Mouse (Mus musculus) large intestine, adult 2 months (tissue): Measurements from ENCODE around the gene Zbed4. TPM values are rescaled to one million over a fixed set of nuclear protein-coding genes. Genes with fewer than 3 reads are reported as not detected.
"Not testable (repeated sequence)": the region's sequence is repeated elsewhere in the genome, so short reads cannot be mapped to it uniquely, and the experiment has no call there.

Experiments used
- DNase-seq: peaks from one replicate; pipeline ENCODE4 v3.0.0-alpha.2; 2012; ENCODE audit warnings: low read depth, low spot score
- WGBS: fragments of 180-500 bp; shearing (Covaris S2); methylation state at CpG from one replicate; pipeline ENCODE4 v1.1.7; 2018; 5-methylcytosine and 5-hydroxymethylcytosine counted together
- polyA plus RNA-seq: library from polyadenylated mRNA; depleted of rRNA; stranded (reverse); fragments of >200 nt; gene quantifications from 2 replicates; pipeline ENCODE4 v1.2.3, GENCODE M21; 2012; rRNA removed

The Zbed4 gene
- polyA plus RNA-seq: 6.4 and 8.3 TPM in 2 replicates

- DNase-seq: no peak
- under 1% methylated on average over 107 of the region's 119 CpGs for WGBS
Measured at GRCm38 (mm10) chr15:88751564-88752402, at the start of gene Zbed4. Gene Zbed4 (plus strand): TSS chr15:88751660.

GRCm38 (mm10) chr15:88702501-88702900, 49.0 kb upstream of the Zbed4 start:
- 66% methylated on average over 3 of the region's 3 CpGs for WGBS
- no peak for DNase-seq

GRCm38 (mm10) chr15:88704284-88704683, 47.2 kb upstream of the Zbed4 start:
- no peak for DNase-seq
- WGBS: 41% methylated on average over 1 of the region's 1 CpGs

DNA sequence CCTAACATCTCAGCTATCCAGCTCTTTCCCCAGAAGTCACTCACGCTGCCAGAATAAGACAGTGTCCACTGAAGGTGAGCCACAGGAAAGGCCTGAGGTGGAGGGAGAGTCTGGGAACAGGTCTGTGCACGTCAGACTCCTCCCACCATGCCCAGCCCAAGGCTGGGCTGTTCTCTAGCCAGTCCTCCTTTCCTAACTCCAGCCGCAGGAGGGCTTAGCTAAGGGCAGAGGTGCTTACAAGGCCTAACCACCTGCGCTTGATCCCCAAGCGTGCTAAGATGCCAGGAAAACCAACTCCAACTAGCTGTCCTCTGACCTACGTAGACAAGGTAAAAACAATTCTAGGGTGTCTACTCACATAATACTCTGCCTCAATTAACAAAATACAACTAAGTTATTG, 45.1 kb upstream of the Zbed4 start:
- WGBS: 80% methylated on average over 6 of the region's 6 CpGs
- DNase-seq: no peak

DNA sequence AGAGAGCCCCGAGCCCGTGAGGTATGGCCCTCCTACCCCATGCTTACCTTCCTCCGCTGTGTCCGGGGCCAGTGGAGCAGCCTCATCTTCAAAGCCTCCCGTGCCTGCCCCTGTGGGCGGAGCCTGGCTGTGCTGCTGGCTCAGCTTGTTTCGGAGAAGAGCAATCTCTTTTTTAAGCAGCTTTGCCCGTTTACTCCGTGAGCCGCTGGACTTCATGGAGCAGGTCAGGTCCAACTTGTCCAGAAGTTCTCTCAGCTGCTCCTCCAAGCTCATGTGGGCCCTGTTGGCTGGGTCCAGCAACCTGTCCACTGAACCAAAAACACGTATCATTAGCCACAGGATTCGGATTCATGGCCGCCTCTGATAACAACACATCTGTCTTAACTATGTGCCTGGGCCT, 44.5 kb upstream of the Zbed4 start:
- not testable (repeated sequence) for DNase-seq
- WGBS: 80% methylated on average over 13 of the region's 13 CpGs

DNA sequence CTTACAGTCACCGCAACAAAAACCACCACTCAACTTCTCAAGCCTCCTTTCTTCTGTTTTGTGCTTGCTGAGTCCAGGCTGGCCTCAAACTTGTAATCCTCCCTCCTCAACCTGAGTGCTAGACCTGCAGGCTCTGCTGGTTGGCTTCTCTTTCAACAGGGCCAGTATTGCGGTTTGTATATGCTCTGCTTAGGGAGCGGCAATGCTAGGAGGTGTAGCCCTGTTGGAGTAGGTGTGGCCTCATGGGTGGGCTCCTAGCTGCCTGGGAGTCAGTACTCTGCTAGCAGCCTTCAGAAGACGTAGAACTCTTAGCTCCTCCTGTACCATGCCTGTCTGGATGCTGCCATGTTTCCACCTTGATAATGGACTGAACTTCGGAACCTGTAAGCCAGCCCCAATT, 43.3 kb upstream of the Zbed4 start:
- DNase-seq: no peak

DNA sequence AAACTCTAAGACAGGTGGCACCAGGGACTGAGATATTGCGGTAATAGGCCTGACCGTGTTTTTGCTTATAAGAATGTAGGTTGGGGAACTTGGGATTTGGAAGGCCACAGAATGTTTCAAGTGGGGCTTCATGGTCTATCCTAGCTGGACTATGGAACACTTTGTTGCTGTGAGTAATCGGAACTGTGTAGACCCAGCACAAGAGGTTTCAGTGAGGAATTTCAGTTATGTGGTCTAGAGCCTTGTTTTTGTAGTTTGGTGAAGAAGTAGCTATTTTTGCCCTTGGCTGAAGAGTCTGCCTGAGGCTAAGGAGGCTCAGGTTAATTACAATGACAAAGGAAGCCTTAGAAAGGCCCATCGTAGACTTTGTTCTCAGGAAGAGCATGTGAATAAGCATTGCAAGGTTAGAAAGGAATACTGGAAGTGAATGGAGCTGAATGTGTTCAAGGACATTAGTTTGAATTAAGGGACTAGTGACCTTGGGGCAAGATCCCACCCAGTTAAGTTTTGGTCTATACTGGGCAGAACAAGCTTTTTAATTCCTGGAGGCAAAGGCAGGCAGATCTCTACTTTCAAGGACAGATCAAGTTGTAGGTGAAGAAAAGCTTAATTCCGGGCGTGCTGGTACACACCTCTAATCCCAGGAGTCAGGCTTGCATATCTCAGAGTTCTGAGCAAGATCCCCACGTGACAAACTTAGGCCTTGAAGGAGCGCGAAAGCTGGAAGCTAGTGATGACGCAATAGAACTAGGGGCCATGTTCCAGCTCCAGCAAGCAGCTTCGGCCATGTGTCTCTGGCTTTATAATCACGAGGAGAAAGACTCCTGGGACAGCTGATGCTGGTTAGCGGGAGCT, 42.6 kb upstream of the Zbed4 start:
- no peak for DNase-seq
- WGBS: 87% methylated on average over 13 of the region's 13 CpGs

More for the DNA sequence above, 43.3 kb upstream of the Zbed4 start:
- 87% methylated on average over 5 of the region's 5 CpGs for WGBS

DNA sequence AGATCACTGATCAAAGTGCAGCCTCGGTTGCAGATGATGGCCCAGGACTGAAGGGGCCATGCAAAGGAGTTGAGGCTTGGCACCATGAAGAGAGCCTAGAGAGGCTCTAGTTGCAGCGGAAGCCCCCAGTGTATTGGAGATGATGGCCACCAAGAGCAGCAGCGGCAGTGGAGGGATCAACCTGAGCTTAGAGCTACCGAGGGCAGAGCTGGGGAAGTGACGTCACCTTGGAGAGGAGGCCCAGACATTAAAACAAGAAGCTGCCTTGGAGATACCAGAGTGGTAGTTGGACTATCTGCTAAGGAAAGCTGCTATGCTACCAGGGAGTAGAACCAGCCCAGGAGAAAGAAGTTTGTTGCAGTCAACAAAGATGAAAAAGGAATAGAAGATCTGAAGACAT, 41.6 kb upstream of the Zbed4 start:
- WGBS: 93% methylated on average over 5 of the region's 5 CpGs
- DNase-seq: no peak

DNA sequence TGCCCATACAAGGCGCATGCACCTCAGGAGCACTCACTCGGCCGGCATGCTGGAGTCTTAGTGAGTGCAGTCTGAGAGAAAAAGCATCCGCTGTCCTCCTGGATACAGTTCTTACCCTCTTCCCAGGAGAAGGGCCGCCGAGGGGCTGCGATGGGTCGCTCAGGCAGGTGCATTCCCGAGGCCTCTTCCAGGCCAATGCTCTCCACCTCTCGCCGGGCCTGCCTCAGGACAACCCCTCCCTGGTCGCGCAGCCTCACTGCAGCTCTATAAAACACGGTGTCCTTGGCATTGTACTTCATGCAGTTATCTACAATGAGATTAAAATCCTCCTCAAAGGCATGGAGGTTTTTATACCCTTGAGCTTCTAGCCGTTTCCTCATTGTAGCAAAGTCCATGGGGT, 39.0 kb upstream of the Zbed4 start:
- WGBS: 79% methylated on average over 15 of the region's 15 CpGs
- no peak for DNase-seq

DNA sequence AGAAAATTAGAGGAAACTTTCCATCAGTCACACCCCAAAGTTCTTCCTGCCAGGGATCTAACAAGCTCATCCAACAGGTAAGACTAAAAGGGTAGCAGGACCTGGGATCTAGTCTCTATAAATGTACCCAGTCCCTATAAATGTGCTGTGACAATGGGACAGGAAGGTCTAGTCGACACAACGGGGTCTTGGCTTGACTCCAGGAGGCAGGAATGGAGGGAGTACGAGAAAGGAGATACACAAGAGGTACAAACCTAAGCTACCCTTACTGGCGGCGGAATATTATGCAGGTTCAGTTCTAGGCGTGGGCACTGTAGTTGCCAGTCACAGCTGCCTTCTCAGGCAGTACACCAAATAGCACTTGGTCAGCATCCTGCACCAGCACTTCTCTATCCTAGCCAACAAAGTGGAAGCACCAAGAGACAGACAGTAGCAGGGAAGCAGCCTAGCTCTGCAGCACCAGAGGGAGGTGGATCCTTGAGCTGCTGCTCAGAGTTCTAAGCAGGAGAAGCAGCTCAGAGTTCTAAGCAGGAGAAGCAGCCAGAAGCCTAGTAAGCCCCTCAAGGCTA, 37.4 kb upstream of the Zbed4 start:
- DNase-seq: no peak
- WGBS: 70% methylated on average over 6 of the region's 6 CpGs

- no peak for DNase-seq
Measured at GRCm38 (mm10) chr15:88716350-88716749, 35.1 kb upstream of the Zbed4 start.

DNA sequence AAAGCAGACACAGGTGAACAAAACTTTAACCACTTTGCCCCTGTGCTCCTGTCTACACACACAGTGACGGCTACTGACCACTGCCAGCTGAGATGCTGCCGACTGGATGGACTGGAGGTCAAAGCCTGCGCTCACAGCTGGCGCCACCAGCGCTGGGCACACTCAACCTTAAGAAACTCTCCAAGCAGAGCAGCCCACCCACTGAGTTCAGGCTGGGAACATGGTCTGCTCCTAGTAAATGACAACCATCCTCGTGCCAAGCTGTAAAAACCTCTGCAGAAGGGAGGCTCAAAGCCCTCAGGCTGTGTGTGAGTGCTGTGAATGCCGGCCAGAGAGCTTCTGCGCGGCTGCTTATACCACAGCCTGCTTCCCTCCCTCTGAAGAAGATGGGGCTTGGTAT, 34.2 kb upstream of the Zbed4 start:
- DNase-seq: no peak
- 64% methylated on average over 9 of the region's 9 CpGs for WGBS

DNA sequence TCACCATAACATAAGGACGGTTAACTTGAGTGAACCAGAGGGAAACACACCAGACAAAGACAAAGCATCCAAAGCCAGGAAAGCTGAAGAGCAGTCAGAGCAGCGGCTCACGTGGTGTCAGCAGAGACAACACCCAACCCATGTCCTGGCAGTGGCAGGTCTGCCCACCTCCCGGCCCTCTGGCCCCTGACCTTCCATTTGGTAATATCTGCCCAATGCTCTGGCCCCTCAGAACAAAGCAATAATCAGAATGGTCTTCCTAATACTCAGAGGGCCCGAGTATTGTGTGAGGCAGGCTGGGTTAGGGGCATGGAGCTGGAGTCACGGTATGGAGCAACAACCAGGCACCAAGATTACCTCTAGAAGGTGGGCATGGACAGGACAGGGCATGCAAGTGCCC, 28.3 kb upstream of the Zbed4 start:
- DNase-seq: no peak
- 79% methylated on average over 6 of the region's 6 CpGs for WGBS

GRCm38 (mm10) chr15:88724311-88724710, 27.1 kb upstream of the Zbed4 start:
- DNase-seq: no peak
- WGBS: 67% methylated on average over 7 of the region's 7 CpGs

- no peak for DNase-seq
- WGBS: 63% methylated on average over 5 of the region's 5 CpGs
Measured at GRCm38 (mm10) chr15:88725036-88725435, 26.4 kb upstream of the Zbed4 start.

DNA sequence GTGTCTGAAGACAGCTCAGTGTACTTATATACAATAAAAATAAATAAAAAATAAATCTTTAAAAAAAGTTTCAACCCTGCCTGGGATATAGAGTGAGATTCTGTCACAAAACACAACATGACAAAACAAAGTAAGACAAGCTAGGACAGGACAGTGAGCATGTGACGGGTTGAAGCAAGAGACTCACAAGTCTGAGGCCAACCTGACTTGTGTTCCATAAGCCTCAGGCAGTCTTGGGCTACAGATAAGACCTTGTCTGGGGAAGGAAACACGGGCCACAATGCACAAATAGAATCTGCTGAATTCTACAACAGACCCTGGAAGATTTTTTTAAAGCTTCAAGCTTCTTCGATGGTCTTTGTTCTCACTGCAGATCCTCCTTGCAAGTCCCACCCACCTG, 24.3 kb upstream of the Zbed4 start:
- 80% methylated on average over 3 of the region's 3 CpGs for WGBS
- DNase-seq: no peak

- DNase-seq: no peak
- WGBS: 34% methylated on average over 3 of the region's 3 CpGs
Measured at GRCm38 (mm10) chr15:88730717-88731116, 20.7 kb upstream of the Zbed4 start.

- 3% methylated on average over 15 of the region's 15 CpGs for WGBS
- DNase-seq: no peak
Measured at GRCm38 (mm10) chr15:88732405-88733020, 18.9 kb upstream of the Zbed4 start.

- no peak for DNase-seq
- under 1% methylated on average over 85 of the region's 86 CpGs for WGBS
Measured at GRCm38 (mm10) chr15:88733041-88733751, 18.3 kb upstream of the Zbed4 start.
